Mouse (Mus musculus) bone marrow, adult 2 months (tissue): ENCODE measurements at regions not wholly inside any gene's neighbourhood (a gene's known extent, or its start where the extent isn't known, plus 50 kb on each side); places are given as distances from the start of the nearest gene placed in this dataset.

Source experiments
- CTCF ChIP-seq: fragments of 200-500 bp; IDR thresholded peaks from 2 replicates; pipeline ENCODE4 v1.5.1; 2011; ENCODE audit warnings: low read length, control low read depth; ENCODE audit not compliant: control insufficient read depth, insufficient read depth
- POLR2A ChIP-seq: fragments of 200-500 bp; IDR thresholded peaks from 2 replicates; pipeline ENCODE4 v1.6.1; 2011; ENCODE audit warnings: low read depth, mild to moderate bottlenecking, control low read depth, low read length, borderline replicate concordance; ENCODE audit not compliant: control insufficient read depth

DNA sequence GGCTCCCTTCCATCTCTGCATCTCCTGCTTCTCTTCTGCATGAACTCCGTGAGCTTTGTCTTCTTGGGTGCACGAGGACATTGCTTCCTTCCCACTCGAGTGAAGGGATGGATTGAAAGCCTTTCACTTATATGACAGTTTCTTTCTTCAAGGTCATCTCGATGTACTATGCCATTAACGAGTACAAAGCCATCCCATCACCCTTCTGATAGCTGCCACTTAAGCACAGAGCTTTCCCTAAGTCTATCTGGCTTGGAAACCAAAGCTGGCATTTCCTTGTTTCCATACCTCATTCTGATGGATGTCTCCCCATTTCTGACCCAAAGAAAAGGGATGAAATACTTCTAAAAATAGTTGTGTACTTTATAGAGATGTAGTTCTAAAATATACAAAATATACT lies 366.5 kb upstream of the Atp11b start:
- TF ChIP-seq POLR2A, result no peak
- no peak for TF ChIP-seq CTCF
